Mouse (Mus musculus): Measurements from ENCODE around the gene Bnc1. TPM values are rescaled to one million over a fixed set of nuclear protein-coding genes. Genes with fewer than 3 reads are reported as not detected.

The Bnc1 gene
- not detected for polyA plus RNA-seq (2017; shearing (Covaris generic))

DNA sequence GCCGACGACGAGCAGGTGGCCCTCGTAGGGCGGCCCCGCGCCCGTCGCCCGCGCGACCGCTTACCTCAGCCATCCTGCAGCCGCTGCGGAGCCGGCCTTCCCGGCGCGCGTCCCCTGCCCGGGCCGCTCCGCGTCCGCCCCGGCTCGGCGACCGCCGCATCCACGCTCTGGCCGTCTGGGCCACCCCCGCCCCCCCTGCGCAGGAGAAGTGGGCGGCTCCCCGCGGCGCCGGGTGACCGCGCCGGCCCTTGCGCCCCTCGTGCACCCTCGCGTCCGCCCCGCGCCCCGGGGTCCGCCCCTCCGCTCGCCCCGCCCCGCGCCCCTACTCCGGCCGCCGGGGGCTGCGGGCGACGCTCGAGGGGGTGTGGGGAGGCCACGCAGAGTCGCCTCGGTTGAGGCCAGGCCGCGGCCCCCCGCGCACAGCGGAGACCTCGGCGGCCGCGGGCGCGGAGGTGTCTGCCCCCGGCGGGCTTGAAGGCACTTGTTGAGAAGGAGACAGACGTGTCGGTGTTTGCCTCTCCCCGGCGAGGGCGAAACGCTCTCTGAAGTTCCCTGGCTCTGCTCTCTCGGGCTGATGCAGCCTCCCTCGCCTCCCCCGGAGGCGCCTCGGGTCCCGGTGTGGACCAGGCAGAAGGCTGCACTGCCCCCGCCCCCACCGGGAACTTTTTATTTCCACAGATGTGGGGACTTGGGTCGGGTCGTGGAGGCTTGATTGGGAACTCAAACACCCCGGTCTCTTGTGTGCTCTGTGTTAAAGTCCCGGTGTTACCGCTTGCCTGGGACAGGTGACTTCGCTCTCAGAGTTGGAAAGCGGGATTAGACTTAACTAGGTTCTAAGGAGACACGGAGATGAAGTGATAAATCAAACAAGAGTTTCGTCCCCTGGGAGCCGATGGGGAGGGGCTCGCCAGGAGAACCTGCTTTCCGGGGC, at the start of gene Bnc1:
Gene Bnc1, minus strand, starts transcription at position 162 of the 931 bp plus-strand sequence.
- ATAC-seq, result no peak

DNA sequence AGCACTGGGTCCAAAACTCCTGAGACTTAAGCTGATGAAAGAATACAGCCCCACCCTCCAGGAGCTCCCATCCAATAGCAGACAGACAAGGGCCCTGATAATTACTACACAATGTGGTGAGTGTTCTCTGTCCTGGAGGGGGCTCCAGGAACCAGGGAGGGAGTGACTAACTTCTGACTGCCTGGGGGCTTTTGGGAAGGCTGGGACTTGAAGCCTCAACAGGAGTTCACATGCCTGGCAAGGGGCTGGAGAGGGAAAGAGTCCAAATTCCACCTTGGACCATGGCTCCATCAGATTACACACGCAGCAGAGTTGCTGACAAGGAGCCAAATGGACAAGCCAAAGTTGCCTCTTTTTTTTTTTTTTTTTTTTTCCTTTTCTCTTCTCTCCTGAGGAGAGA, 41.3 kb upstream of the Bnc1 start:
- ATAC-seq, result no peak

DNA sequence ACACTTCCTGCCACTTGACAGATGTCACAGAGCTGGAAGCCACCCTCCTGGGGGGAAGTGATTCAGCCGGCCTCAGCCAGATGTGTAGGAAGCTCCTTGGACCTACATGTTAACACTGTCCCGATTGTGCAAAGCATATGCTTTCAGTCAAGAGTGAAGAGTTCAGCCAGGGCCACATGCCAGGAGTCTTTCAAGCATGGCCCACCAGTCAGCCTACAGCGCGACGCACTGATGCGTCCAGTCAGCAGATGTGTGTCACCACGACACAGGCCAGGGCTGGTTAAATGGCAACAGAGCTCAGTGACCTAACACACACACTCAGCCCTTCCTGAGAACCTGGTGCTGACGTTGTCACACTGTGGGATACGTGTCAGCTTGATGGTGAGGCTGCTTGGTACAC, 37.6 kb upstream of the Bnc1 start:
- ATAC-seq, result no peak

DNA sequence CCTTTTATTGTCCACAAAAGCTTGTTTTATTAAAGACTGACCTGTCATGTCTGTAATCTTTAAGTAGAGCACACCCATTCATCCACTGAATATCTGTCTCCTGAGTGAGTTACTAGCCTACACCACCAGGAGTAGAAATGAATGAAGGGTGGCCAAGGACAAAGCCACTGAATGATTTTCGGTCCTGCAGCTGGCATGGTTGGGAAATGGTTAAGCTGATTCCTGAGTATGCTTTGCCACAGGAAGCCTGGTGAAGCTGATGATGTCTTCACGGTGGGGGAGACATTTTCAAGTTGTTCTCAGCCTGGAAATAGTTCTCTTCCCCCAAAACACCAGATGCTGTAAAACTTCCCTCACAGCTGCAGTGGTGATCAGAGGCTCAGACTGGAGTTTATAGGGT, 33.7 kb upstream of the Bnc1 start:
- ATAC-seq, result no peak

DNA sequence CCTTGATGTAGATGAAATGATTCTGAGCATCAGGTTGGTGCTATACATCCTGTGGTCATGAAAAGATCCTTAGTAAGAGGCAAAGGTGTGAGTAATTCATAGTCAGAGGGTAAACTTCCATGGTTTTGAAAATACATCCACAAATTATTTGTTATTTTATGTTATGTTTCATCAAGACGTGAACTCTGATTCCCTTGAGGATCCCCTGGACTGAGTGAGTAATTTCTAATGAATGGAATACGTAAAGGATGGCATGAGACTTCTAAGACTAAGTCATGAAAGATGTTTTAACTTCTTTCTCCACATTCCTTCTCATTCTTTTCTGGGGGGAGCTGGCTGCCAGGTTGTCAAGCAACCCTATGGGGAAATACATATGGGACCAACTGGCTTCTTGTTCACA, 31.6 kb upstream of the Bnc1 start:
- no peak for ATAC-seq

DNA sequence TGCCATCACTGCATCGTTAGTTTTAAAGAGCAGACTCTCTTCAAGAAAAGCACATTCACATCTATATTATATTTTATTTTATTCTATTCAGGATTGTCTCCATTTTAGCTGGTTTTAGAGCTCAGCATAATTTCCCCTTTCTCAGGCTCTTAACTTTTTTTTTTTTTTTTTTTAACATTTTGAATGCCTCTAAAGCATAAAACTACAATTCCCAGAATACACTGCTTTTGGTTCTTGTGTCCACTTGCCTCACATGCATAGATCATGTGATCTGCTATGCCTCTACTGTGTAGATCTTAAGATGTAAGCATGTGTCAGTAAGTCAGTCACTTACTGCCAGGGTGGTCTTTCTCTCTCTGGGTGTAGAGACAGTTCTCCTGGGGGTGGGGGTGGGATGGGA, 30.3 kb upstream of the Bnc1 start:
- no peak for ATAC-seq

DNA sequence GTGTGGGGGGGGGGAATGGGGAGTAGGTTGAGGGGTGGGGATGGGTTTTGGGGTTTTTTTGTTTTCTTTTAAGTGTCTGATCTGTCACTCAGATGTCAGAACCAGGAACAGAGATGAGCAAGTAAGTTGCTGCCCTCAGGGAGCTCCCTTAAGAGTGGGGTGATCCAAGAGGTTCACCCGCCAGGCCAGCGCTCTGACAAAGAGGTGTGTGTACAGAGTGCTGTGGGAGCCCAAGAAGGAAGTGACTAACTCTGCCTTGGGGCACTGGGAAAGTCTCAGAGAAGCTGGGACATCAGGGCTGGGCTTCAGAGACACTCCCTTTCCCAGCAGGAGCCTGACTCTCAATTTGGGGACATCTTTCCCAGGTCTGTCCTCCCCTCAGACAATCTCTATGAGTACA, 25.9 kb upstream of the Bnc1 start:
- no peak for ATAC-seq

DNA sequence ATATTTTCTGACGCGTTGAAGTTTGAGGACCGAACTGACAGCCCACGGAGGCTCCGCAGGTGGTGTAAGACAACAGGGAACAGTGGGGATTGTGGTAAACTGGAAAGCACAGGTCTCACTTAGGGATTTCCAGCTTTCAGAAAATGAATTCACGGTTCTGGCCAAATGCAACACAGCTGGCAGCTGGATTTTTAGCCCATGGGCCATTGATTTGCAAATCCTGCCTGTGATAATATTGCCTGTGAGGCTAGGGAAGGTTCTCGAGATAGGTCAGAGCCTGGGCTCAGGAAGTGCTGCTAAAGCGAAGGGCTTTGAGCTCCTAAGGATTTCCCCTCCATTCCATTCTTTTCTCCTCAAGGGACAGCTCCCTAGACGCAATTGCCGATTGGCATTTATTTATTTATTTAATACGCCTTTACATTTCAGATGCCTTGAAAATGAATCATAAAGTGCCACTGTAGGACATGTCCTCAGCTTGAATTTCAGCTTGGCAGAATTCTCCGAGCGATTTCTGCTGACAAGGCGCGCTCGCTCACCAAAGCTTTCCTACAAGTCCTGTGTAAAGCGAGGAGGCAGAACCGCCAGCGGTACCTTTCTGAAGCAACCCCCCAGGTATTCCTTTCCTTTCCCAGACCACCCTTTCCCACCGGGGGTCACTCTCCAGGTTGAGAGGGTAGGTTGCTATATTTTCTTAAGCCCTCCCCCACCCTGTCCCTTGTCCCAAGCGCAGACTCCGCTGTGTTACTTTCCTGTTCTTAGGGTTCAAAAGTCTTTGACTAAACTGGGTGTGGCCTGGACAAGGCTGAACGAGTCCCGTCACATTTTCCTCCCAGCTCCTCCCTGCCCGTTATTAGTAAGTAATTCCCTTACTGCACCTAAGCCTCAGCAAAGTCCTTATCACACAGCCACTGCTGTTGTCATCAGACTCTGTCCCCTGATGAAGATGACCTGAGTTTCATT, 24.9 kb upstream of the Bnc1 start:
- no peak for ATAC-seq

DNA sequence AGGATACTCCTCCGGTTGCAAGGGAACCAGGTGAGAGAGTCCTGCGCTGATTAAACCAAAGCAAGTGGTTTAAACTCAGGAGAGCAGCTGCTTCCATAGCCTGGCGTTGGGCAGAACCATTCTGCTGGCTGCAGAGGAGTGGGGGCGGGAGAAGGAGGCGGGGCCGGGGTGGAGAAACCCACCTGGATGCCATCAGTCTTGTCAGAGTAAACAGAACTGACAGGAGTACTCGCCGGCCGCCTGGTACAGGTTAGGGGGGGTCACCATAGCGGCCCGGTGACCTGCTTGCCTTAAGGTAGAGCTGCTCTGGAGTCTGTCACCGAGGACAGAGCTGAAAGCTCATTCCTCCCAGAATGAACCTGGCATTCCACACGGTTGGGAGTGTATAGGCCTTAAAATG, 20.4 kb upstream of the Bnc1 start:
- no peak for ATAC-seq

DNA sequence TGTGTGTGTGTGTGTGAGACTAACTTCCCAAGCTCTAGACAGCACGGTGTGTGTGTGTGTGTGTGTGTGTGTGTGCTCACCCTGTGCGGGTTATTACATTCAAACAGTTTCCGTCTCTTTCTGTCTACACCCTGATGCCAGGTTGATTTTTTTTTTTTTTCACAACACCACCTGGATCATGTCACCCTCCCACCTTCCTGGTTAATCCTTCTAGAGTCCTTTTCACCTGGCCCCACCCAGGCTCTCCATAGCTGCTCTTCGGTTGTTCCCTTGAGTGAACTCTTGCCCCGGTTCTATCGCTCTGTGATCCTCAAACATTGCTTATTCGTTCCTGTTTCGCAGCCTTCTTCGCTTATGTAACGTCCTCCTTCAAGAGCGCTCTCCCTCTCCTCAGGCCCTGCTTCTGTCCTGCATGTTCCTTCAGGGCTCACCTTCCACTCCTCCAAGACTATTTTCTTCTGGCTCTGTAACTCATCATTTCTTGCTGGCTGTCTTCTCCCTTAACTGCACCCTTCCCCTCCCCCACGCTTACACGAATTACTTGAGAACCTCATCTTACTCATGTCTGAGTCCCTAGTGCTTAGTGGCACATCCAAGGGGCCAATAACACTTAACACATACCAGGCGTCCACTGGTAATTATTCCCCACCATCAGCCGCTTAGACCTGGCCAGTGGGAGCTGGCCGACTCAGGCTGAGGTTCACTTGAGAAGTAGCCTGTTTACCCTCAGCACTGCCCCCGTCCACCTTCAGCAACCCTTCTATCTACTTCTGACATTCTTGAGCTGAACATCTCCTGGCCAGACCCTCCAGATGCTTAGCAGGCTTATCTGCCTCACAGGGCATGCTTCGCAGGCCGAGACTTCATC, 19.7 kb upstream of the Bnc1 start:
- ATAC-seq, result no peak

DNA sequence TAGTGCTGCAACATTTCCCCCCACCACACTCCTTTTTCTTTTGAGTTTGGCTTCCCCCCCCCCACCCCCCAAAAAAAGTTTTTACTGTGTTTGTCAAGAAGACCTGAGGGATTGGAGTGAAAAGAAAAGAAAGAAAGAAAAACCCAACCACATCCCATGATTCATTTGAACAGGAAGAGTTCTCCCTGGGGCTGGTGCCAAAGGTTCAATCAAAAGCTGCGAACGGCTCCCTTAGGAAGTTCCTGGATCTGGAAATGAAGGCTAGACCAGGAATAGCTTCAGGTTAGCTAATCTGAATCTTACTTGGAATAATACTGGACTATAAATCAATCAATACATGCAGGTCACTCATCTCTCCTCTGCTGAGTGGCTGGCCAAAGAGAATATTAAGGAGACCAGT, 15.1 kb upstream of the Bnc1 start:
- ATAC-seq, result no peak

DNA sequence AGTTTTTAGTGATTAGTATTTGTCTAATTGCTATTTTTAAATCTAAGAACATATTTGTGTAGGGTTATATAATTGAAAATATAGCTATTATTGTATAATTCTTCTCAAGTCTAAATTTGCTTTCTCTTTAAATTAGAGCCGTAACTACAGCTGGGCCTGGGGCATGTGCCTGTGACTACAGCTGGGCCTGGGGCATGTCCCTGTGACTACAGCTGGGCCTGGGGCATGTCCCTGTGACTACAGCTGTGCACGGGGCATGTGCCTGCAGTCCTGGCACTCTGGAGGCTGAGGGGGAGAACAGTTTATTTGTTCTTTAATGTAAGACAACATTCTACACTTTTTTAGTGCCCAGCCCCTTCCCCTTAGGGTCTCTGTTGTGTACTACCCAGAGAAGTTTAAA, 12.1 kb upstream of the Bnc1 start:
- ATAC-seq, result no peak

DNA sequence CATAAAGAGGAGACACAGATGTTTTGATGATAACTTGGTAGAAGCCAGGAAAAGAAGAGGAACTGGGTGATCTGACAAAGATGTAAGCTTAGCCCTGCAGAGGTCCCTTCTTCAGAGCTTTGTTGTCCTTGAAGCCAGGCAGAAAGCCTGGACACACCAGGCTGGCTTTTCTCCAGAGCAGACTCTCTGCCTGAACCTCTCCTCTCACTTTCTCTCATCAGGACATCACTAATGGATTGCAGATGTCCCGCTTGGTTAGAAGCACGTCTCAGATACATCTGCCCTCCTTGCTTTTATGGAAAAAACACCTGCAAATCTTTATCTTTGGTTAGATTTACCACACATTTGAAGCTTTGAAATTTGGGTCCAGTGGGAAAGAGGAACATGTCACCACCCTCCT, 7.7 kb upstream of the Bnc1 start:
- ATAC-seq, result no peak

DNA sequence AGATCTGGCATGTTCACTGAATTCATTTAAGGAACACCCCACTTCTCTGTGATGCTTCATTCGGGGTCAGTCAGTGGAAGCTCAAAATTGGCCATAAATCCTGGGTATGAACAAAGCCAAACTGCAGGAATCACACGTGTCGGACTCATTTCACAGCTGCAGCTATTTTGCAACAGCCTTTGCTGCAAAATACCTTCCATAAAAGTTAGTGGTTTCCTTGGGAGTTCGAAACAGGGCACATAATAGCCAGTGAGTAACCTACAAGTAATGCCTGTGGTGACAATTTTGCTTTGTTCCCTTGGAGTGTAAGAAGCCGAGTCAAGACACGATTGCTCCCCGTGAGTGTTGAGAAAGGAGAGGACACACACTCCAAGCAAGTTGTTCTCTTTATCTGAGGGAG, 7.3 kb upstream of the Bnc1 start:
- no peak for ATAC-seq

DNA sequence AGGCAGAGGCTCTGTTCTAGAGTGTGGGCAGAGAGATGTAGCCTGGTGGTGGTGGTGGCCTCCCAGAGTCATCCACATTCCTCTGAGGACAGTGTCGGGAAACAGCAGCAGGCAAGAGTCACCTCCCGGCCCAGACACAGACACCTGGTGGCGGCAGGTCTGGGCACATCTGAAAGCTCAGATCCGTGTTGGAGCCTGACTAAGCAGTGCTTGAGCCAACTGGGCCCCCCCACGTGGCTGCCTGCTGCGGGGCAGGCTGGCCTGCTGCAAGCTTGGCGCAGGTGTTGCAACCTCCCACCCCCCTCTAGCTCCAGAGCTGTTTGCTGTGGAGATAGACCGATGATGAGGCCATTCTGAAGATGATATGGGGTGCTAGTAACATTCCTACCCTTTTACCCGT, 3.9 kb upstream of the Bnc1 start:
- ATAC-seq, result no peak

DNA sequence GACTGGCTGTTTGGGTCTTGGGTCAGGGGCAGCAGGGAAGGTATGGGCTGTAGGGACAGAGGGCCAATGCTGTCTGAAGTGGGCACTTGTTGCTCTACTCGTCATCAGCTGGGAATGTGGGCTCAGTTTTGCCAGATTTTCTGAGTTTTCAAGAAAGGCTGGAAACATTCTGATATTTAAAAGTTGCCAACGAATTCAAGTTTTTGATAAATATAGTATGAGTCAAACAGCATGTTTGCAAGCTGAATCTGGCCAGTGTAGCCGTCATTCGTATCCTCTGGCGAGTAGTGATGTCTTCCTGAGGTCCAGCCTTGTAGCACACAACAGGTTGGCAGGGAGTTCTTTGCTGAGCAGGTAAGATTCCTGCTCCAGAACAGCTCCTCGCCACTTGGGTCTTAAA, 3.0 kb upstream of the Bnc1 start:
- no peak for ATAC-seq

DNA sequence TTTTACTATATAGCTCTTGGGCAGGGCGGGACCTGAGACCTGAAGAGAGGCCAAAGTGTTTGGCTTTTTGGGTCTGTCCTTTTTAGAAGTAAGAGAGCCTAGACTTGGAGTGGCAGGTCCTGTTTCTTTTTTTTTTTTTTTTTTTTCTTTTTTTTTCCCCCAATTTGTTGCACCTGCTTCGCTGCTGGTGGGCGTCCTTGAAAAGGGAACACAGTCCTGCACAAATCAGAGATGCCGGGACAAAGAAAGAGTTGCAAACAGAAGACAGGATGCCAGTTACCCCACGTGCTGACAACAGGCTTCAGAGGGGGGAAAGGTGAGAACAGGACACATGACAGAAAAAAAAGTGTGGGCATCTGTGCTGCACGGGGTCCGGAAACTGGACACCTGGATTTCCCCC, 1.0 kb upstream of the Bnc1 start:
- no peak for ATAC-seq

DNA sequence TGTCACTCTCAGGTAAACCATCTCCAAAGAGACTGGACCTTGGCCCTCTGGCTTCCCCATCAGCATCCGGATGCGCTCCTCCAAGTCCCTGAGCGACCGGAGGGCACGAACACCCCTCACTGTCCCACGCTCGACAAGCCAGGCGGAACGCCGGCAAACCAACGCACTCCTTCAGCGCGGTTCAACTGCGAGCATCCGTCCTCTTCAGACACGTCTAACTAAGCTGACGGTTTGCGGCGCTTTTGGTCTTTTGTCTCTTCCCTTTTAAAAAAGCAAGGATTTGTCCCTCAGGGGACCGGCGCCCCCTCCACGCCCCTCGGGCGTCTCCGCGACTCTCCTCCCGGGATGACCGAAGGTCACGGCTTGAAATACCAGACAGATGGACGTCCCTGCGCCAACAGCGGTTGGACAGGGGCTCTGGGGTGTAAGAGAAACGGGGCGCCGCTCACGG, 456 bp downstream of the Bnc1 start:
- no peak for ATAC-seq

DNA sequence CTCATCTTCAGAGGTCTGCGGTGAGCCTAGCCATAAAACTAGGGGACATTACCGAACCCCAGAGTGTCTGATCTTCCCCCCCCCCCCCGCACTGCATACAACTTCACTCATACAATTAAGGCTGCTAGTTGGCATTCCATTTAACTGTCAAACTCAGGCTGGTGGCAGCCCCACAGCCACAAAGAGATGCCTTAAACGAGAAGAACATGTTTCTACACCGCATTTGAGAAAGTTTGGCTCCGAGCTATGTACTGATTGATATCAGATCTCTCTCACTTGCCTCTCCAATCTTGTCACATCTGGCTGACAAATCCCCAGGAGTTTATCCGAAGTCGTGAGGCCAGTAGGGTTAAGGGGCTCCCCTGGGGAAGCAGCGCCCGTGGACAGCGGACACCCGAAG, 976 bp downstream of the Bnc1 start:
- ATAC-seq, result no peak

DNA sequence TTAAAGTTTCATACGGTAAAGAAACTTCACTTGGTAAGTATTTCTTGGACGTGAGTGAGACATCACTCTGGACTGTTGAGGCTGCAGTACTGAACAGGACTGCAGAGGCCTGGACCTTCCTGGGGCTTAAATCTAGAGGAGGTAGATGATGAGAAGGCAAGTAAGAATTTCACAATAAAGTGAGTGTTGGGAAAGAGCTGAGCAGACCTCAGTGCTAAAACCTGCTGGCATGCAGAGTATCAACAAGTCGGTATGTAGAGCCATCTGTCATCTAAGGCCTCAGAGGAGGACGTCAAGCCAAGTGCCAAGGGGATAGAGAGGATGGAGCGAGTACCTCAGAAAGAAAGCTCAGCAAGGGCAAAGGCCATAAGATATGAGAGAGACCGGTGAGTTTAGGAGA, 8.4 kb downstream of the Bnc1 start:
- no peak for ATAC-seq

DNA sequence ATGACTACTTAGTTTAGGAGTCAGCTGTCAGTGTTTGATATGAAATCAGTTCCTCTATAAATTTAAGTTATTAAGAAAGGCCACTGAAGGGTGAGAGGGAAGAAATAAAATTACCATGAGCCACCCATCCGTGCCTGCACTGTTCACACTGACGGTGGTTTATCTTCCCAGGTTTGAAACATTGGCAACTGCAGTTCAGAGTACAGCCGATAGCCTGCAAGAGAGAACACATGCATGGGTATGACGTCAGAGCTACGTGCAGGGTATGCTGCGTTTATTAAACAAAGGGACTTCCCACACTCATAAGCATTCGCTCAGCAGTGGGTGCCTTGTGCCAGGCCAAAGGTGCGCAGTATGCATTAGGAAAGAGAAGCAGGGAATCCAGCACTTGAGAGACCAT, 13.8 kb downstream of the Bnc1 start:
- no peak for ATAC-seq

DNA sequence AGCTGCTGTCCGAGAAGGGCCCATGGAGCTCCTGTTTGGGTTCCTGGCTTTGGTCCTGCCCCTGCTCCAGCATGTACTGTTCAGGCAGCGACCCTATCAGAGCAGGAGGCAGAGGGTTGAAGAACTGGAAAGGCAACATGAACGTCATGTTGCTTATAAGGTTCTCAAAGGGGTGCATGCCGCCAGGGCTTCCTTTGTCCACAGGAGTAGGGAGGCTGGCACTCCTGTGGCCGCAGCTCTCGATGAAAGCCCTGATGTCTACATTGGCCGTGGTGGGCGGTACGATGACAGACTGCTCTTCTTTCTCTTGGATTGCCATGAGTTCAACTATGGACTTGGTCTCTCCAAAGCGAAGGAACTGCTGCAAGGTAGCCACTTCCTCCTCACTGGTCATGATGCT, 17.5 kb downstream of the Bnc1 start:
- no peak for ATAC-seq

DNA sequence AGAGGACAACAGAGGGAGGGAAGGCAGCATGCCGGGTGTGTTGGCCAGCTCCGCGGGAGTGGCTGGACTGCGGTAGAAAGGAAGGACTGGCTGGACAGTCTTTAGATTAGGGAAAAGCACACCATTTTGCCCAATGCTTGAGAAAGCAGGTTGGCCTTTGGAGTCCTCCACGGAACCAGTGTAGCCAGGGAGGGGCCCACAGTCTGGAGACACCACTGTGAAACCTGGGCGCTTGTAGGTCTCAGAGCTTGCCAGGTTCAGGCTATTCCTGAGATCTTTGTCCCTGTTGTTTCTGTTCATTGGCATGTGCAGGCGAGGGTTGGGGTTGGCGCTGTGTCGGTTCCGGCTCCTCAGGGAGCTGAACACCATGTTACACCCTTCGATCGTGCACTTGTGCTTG, 18.2 kb downstream of the Bnc1 start:
- ATAC-seq, result no peak
